Mouse (Mus musculus): ENCODE results near the gene Pam16.

DNA sequence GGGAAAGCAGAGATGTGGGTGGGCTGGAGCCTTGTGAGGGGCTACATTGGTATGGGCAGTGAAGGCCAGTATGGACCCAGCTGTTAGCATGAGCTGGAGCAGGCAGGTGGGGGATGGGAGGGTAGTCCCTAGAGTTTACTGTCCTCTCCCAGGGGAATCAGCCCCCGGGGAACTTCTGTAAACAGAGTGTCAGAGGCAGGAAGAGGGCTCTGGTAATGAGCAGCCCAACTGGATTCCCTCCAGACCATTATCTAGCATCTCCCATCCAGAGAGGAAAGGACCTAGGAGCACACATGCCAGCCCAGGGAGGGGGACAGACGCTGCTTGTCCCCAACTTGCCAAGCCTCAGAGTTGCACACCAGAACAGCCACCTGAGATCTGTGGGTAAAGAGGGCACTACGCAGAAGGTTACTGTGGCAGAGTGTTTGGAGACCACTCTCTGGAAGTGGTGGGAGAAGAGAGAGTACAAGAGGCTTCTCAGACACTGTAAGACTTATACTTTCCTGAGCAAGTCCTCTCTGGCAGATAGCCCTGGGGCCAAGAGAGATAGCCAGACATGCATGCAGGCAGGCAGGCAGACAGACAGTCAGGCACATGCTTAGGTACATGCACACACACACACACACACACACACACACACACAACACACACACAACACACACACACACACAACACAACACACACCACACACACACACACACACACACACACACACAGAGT is 16.5 kb upstream of the Pam16 start:
- no peak for TF ChIP-seq CTCF (IDR thresholded peaks at IDR 0.05; ENCODE audit: control insufficient read depth, insufficient read depth, insufficient read length)
- no peak for TF ChIP-seq MAX (IDR thresholded peaks at IDR 0.05)
- TF ChIP-seq USF1 (IDR thresholded peaks at IDR 0.05; ENCODE audit: low read depth), result no peak
- peak; percentile 46 for TF ChIP-seq MYOD1 (IDR thresholded peaks at IDR 0.05; ENCODE audit: control insufficient read depth, insufficient read length, low read depth)

All from C2C12 (cell line).